Mouse (Mus musculus) forebrain, postnatal 0 days (tissue): ENCODE results near the gene Atf7ip. TPM values are rescaled to one million over a fixed set of nuclear protein-coding genes. Genes with fewer than 3 reads are reported as not detected.

Experiments used
- ATAC-seq: fragments of 200-750 bp; cut with Nextera tagmentation; 2 replicates; pipeline ENCODE4 v1.8.0; 2017; ENCODE audit warnings: mild to moderate bottlenecking, moderate library complexity
- DNase-seq: peaks from one replicate; pipeline ENCODE4 v3.0.0-alpha.2; 2015
- H3K27ac ChIP-seq: fragments of 300-500 bp; sonication (generic); 2 replicates; pipeline ENCODE4 v1.5.1; 2014; ENCODE audit warnings: low read depth, mild to moderate bottlenecking, antibody characterized with exemption, low read length, moderate library complexity, mixed read lengths
- H3K27me3 ChIP-seq: fragments of 300-500 bp; sonication (generic); 2 replicates; pipeline ENCODE4 v1.6.1; 2014; ENCODE audit warnings: mild to moderate bottlenecking, low read length, mixed read lengths; ENCODE audit not compliant: insufficient read depth
- H3K36me3 ChIP-seq: fragments of 300-500 bp; sonication (generic); 2 replicates; pipeline ENCODE4 v1.6.1; 2014; ENCODE audit warnings: mild to moderate bottlenecking, moderate library complexity; ENCODE audit not compliant: insufficient read depth
- H3K4me1 ChIP-seq: fragments of 300-500 bp; sonication (generic); 2 replicates; pipeline ENCODE4 v1.6.1; 2014; ENCODE audit warnings: antibody characterized with exemption; ENCODE audit not compliant: insufficient read depth
- H3K4me2 ChIP-seq: fragments of 300-500 bp; sonication (generic); 2 replicates; pipeline ENCODE4 v1.6.1; 2014; ENCODE audit warnings: low read depth, mild to moderate bottlenecking, moderate library complexity
- H3K4me3 ChIP-seq: fragments of 300-500 bp; sonication (generic); 2 replicates; pipeline ENCODE4 v1.5.1; 2014; ENCODE audit warnings: low read depth, low read length, mixed read lengths
- H3K9ac ChIP-seq: fragments of 300-500 bp; sonication (generic); 2 replicates; pipeline ENCODE4 v1.6.1; 2014; ENCODE audit warnings: mild to moderate bottlenecking
- H3K9me3 ChIP-seq: fragments of 300-500 bp; sonication (generic); 2 replicates; pipeline ENCODE4 v1.6.1; 2016; ENCODE audit warnings: low read length
- CTCF ChIP-seq: sonication (generic); IDR thresholded peaks from 2 replicates; pipeline ENCODE4 v1.5.1; 2016; ENCODE audit warnings: antibody characterized with exemption, control low read depth, low read depth
- WGBS: fragments of 180-500 bp; shearing (Covaris S2); extraction: QIAGEN DNeasy Blood & Tissue Kit; methylation state at CpG from one replicate; pipeline ENCODE4 v1.1.7; 2014; 5-methylcytosine and 5-hydroxymethylcytosine counted together
- polyA plus RNA-seq: library from polyadenylated mRNA; unstranded; fragments of >200 nt; fragmentation: Nextera tagmentation; extraction: Ambion mirVana; gene quantifications from 2 replicates; pipeline ENCODE4 v1.2.1, GENCODE M21; 2015
- total RNA-seq: library from RNA; depleted of rRNA; stranded (reverse); fragments of >200 nt; gene quantifications from 2 replicates; pipeline ENCODE4 v1.2.3, GENCODE M21; 2014

The Atf7ip gene
- total and polyA plus RNA-seq, 2 experiments from 2014 or later, result 23.5 to 54.8 TPM

- H3K4me2 ChIP-seq, result no peak overlapping the region
- no peak for TF ChIP-seq CTCF
- H3K9me3 ChIP-seq, result no peaks in the 10 kb centered on the region
- no peaks in the 10 kb centered on the region for H3K36me3 ChIP-seq
- 88% methylated on average over 7 of the region's 7 CpGs for WGBS
- no peaks in the 10 kb centered on the region for H3K4me1 ChIP-seq
- ATAC-seq (no peak), DNase-seq (no peak)
- no peak overlapping the region for H3K9ac ChIP-seq
- no peak overlapping the region for H3K4me3 ChIP-seq
- H3K27me3 ChIP-seq, result no peaks in the 10 kb centered on the region
- no peak overlapping the region for H3K27ac ChIP-seq
These were observed 12.5 kb upstream of the Atf7ip start for GRCm38 (mm10) chr6:136493486-136493885.

- TF ChIP-seq CTCF, result no peak
- 90% methylated on average over 12 of the region's 12 CpGs for WGBS
- no peak for DNase-seq
- H3K27ac ChIP-seq, result no peak overlapping the region
- no peaks in the 10 kb centered on the region for H3K9me3 ChIP-seq
- no peak for ATAC-seq
- no peaks in the 10 kb centered on the region for H3K27me3 ChIP-seq
- H3K4me1 ChIP-seq, result no peaks in the 10 kb centered on the region
- H3K9ac ChIP-seq, result no peak overlapping the region
- H3K36me3 ChIP-seq, result no peaks in the 10 kb centered on the region
- H3K4me3 ChIP-seq, result no peak overlapping the region
- no peak overlapping the region for H3K4me2 ChIP-seq
These were observed 11.8 kb upstream of the Atf7ip start for GRCm38 (mm10) chr6:136493910-136494751.

GRCm38 (mm10) chr6:136495023-136495422 is 10.9 kb upstream of the Atf7ip start:
- Histone ChIP-seq H3K27me3 (no peaks in the 10 kb centered on the region), H3K36me3 (no peaks in the 10 kb centered on the region), H3K9ac (no peak overlapping the region), H3K27ac (no peak overlapping the region), H3K9me3 (no peaks in the 10 kb centered on the region), H3K4me3 (no peak overlapping the region), H3K4me2 (no peak overlapping the region), H3K4me1 (no peaks in the 10 kb centered on the region)
- TF ChIP-seq CTCF, result no peak
- ATAC-seq, result no peak
- WGBS, result 93% methylated on average over 12 of the region's 12 CpGs
- no peak for DNase-seq

GRCm38 (mm10) chr6:136497744-136498143 is 8.2 kb upstream of the Atf7ip start:
- Histone ChIP-seq H3K4me3 (no peak overlapping the region), H3K27ac (no peak overlapping the region), H3K4me1 (no peaks in the 10 kb centered on the region), H3K36me3 (no peaks in the 10 kb centered on the region), H3K4me2 (no peak overlapping the region), H3K9ac (no peak overlapping the region), H3K9me3 (no peaks in the 10 kb centered on the region), H3K27me3 (no peaks in the 10 kb centered on the region)
- DNase-seq (no peak), ATAC-seq (no peak)
- WGBS, result 76% methylated on average over 5 of the region's 5 CpGs
- TF ChIP-seq CTCF, result no peak

GRCm38 (mm10) chr6:136499292-136499977 is 6.5 kb upstream of the Atf7ip start:
- WGBS, result 56% methylated on average over 10 of the region's 10 CpGs
- no peak overlapping the region for H3K4me3 ChIP-seq
- ATAC-seq (no peak), DNase-seq (no peak)
- TF ChIP-seq CTCF, result no peak
- no peak overlapping the region for H3K27ac ChIP-seq
- no peaks in the 10 kb centered on the region for H3K9me3 ChIP-seq
- H3K4me2 ChIP-seq, result no peak overlapping the region
- no peak overlapping the region for H3K9ac ChIP-seq
- H3K27me3 ChIP-seq, result no peaks in the 10 kb centered on the region
- H3K4me1 ChIP-seq, result no peaks in the 10 kb centered on the region
- H3K36me3 ChIP-seq, result no peaks in the 10 kb centered on the region

GRCm38 (mm10) chr6:136508652-136509051 is 2.7 kb downstream of the Atf7ip start:
- Histone ChIP-seq H3K27ac (no peak overlapping the region), H3K9ac (no peak overlapping the region), H3K9me3 (no peaks in the 10 kb centered on the region), H3K27me3 (no peaks in the 10 kb centered on the region), H3K36me3 (no peaks in the 10 kb centered on the region), H3K4me3 (no peak overlapping the region), H3K4me2 (no peak overlapping the region), H3K4me1 (no peaks in the 10 kb centered on the region)
- TF ChIP-seq CTCF, result no peak
- DNase-seq (no peak), ATAC-seq (no peak)
- 98% methylated on average over 3 of the region's 3 CpGs for WGBS

GRCm38 (mm10) chr6:136510945-136511344 is 5.0 kb downstream of the Atf7ip start:
- ATAC-seq (no peak), DNase-seq (no peak)
- H3K9ac ChIP-seq, result no peak overlapping the region
- no peaks in the 10 kb centered on the region for H3K4me1 ChIP-seq
- TF ChIP-seq CTCF, result no peak
- H3K27ac ChIP-seq, result no peak overlapping the region
- 34% methylated on average over 7 of the region's 7 CpGs for WGBS
- no peak overlapping the region for H3K4me3 ChIP-seq
- peaks cover 5% of the 10 kb centered on the region; the same call in 1 of the 2 replicates for H3K9me3 ChIP-seq
- no peaks in the 10 kb centered on the region for H3K27me3 ChIP-seq
- no peaks in the 10 kb centered on the region for H3K36me3 ChIP-seq
- H3K4me2 ChIP-seq, result no peak overlapping the region
